26 mouse cellular contexts compared by ENCODE assay signal in genomic region chr4:98920896-98921295, GRCm38 (mm10). TPM values are rescaled to one million over a fixed set of nuclear protein-coding genes. Genes with fewer than 3 reads are reported as not detected.
DNase-seq lines count a peak whose midpoint lies in the region; ATAC-seq and TF ChIP-seq lines count a peak whose summit lies in the region.
"Had no signal": no experiment of that assay in that cellular context is flagged by ENCODE, and none has a peak within 500 bp of the region (broad histone marks: within the 10 kb centered on the region; RNA-seq: fewer than 3 reads in every experiment).

No protein-coding gene starts in this region.

- DNase-seq in midbrain, embryonic 11.5 days (ENCODE audit: low spot score, missing footprints), result peak; percentile 77
- no peak for DNase-seq in midbrain, embryonic 10.5 days (ENCODE audit: low spot score)
- peak; percentile 79 for DNase-seq in 416B (ENCODE audit: low read depth)
- DNase-seq in c-Kit-positive CD71-negative TER-119-negative erythroid progenitor cells, embryonic 14.5 days (ENCODE audit: low read depth), result peak; percentile 7
- peak; percentile 1 for DNase-seq in splenic B cell, adult 2 months (ENCODE audit: low read depth, low spot score)
- DNase-seq in left cerebral cortex, adult 2 months (ENCODE audit: extremely low spot score in 1 of 2, low spot score in 2 of 2), result no peak
- DNase-seq: adrenal gland, adult 8-10 months; adrenal gland, postnatal 14 days; adrenal gland, postnatal 36 days; B cell, adult 2 months; cerebellum, adult 11 months; cerebellum, adult 2 months; cerebellum, adult 9-10 months; cerebellum, postnatal 14 days; cerebellum, postnatal 36 days; embryo, embryonic 11 days; forebrain, postnatal 0 days had no signal

- no peaks in the 10 kb centered on the region for H3K27me3 ChIP-seq in midbrain, embryonic 11.5 days (ENCODE audit: control insufficient read depth, insufficient read depth, low read length)
- no peaks in the 10 kb centered on the region for H3K27me3 ChIP-seq in midbrain, embryonic 10.5 days (ENCODE audit: low read depth, poor library complexity, severe bottlenecking)
- H3K27me3 ChIP-seq in splenic B cell, adult 2 months (ENCODE audit: control insufficient read depth, insufficient read depth, low read length, poor library complexity, severe bottlenecking), result no peaks in the 10 kb centered on the region
- H3K27me3 ChIP-seq: embryonic facial prominence, embryonic 13.5 days; embryonic facial prominence, embryonic 15.5 days; forebrain, embryonic 13.5 days; forebrain, embryonic 15.5 days; Patski had no signal

- H3K4me1 ChIP-seq in midbrain, embryonic 11.5 days (ENCODE audit: control insufficient read depth, insufficient read depth, low read length), result peaks cover 17% of the 10 kb centered on the region
- peaks cover 21% of the 10 kb centered on the region for H3K4me1 ChIP-seq in midbrain, embryonic 10.5 days

- H3K9ac ChIP-seq in midbrain, embryonic 11.5 days (ENCODE audit: low read length), result no peak overlapping the region
- H3K9ac ChIP-seq: embryonic facial prominence, embryonic 13.5 days; embryonic facial prominence, embryonic 15.5 days; forebrain, embryonic 13.5 days; forebrain, embryonic 15.5 days; forebrain, postnatal 0 days had no signal

- H3K4me2 ChIP-seq in midbrain, embryonic 11.5 days, result no peak overlapping the region
- H3K4me2 ChIP-seq: embryonic facial prominence, embryonic 13.5 days; embryonic facial prominence, embryonic 15.5 days; forebrain, embryonic 13.5 days; forebrain, embryonic 15.5 days had no signal

- ATAC-seq in midbrain, embryonic 11.5 days (ENCODE audit: low FRiP score), result no peak
- no peak for ATAC-seq in erythroblast, adult 5-6 weeks (replicated peaks; ENCODE audit: low FRiP score, poor library complexity, severe bottlenecking)
- ATAC-seq: activated CD4-positive, CD25-positive, alpha-beta regulatory T cell, adult 4 months; CD4-positive, CD25-positive, alpha-beta regulatory T cell, adult 4 months; forebrain, embryonic 13.5 days; forebrain, embryonic 15.5 days; forebrain, postnatal 0 days; Patski had no signal

- intact Hi-C loops in left cerebral cortex, adult 2 months (cut with DNase I), result loop anchor here (5.0 kb wide), 1 partner anchor 271 kb away; the partner anchor contains the start of gene Atg4c

- no peaks in the 10 kb centered on the region for H3K36me3 ChIP-seq in midbrain, embryonic 11.5 days (ENCODE audit: control insufficient read depth, insufficient read depth, low read length)
- no peaks in the 10 kb centered on the region for H3K36me3 ChIP-seq in midbrain, embryonic 10.5 days
- no peaks in the 10 kb centered on the region for H3K36me3 ChIP-seq in splenic B cell, adult 2 months (ENCODE audit: control insufficient read depth, insufficient read depth, low read length, poor library complexity, severe bottlenecking)
- H3K36me3 ChIP-seq: embryonic facial prominence, embryonic 13.5 days; embryonic facial prominence, embryonic 15.5 days; forebrain, embryonic 15.5 days; G1E had no signal

- 91% methylated on average over 4 of the region's 4 CpGs for whole genome bisulfite sequencing in midbrain, embryonic 11.5 days
- 86% methylated on average over 4 of the region's 4 CpGs for WGBS in midbrain, embryonic 10.5 days

- no peak overlapping the region for H3K27ac ChIP-seq in midbrain, embryonic 11.5 days (ENCODE audit: low read depth, low read length)
- no peak overlapping the region for H3K27ac ChIP-seq in midbrain, embryonic 10.5 days (replicated peaks)
- H3K27ac ChIP-seq in left cerebral cortex, adult 2 months, result no peak overlapping the region
- H3K27ac ChIP-seq: embryonic facial prominence, embryonic 13.5 days; embryonic facial prominence, embryonic 15.5 days; forebrain, embryonic 13.5 days; forebrain, embryonic 15.5 days had no signal

- no peaks in the 10 kb centered on the region for H3K9me3 ChIP-seq in midbrain, embryonic 11.5 days (ENCODE audit: control insufficient read depth, low read length)
- H3K9me3 ChIP-seq in midbrain, embryonic 10.5 days (replicated peaks), result no peaks in the 10 kb centered on the region
- H3K9me3 ChIP-seq: embryonic facial prominence, embryonic 15.5 days; forebrain, embryonic 13.5 days; forebrain, embryonic 15.5 days; G1E had no signal

- no peak overlapping the region for H3K4me3 ChIP-seq in midbrain, embryonic 11.5 days (ENCODE audit: low read depth, low read length)
- no peak overlapping the region for H3K4me3 ChIP-seq in midbrain, embryonic 10.5 days
- no peak overlapping the region for H3K4me3 ChIP-seq in left cerebral cortex, adult 2 months
- H3K4me3 ChIP-seq: embryonic facial prominence, embryonic 13.5 days; embryonic facial prominence, embryonic 15.5 days; forebrain, embryonic 13.5 days; forebrain, embryonic 15.5 days had no signal

- TF ChIP-seq CTCF in left cerebral cortex, adult 2 months (IDR thresholded peaks at IDR 0.05), result no peak

RNA-seq across cellular contexts. Expression of gene Usp1, which starts 2.7 kb away (rescaled TPM):
- 135 and 139 TPM in 2 replicates for polyA plus RNA-seq in midbrain, embryonic 11.5 days (2014; fragmentation: Nextera tagmentation; extraction: Ambion mirVana)
- polyA plus RNA-seq in midbrain, embryonic 10.5 days (2016; fragmentation: Nextera tagmentation; extraction: Ambion mirVana), result 103 and 116 TPM in 2 replicates
- total RNA-seq in left cerebral cortex, adult 2 months (2021), result 10 to 100 TPM; 21.3 to 21.5 TPM
- 35.9 and 39.0 TPM in 2 replicates for total RNA-seq in erythroblast, adult 5-6 weeks (2015; ENCODE audit: low replicate concordance)
- 54.1 and 57.2 TPM in 2 replicates for total RNA-seq in erythroblast, adult 5-6 weeks (2017; ENCODE audit: low replicate concordance)

Comparison
In these comparisons a context has a peak if more than half of its experiments do, and no peak if none do; other contexts are left out.
1. DNase-seq: peak in midbrain, embryonic 11.5 days (single experiment), 416B (single experiment), c-Kit-positive CD71-negative TER-119-negative erythroid progenitor cells, embryonic 14.5 days (single experiment) and splenic B cell, adult 2 months (single experiment); none in midbrain, embryonic 10.5 days (single experiment) and left cerebral cortex, adult 2 months (0 of 2).